Mouse (Mus musculus): ENCODE data around the gene Tuba1b. TPM values are rescaled to one million over a fixed set of nuclear protein-coding genes. Genes with fewer than 3 reads are reported as not detected.

The Tuba1b gene
- polyA plus RNA-seq, 1 experiment from 2014 or later, result 1,223 TPM

DNA sequence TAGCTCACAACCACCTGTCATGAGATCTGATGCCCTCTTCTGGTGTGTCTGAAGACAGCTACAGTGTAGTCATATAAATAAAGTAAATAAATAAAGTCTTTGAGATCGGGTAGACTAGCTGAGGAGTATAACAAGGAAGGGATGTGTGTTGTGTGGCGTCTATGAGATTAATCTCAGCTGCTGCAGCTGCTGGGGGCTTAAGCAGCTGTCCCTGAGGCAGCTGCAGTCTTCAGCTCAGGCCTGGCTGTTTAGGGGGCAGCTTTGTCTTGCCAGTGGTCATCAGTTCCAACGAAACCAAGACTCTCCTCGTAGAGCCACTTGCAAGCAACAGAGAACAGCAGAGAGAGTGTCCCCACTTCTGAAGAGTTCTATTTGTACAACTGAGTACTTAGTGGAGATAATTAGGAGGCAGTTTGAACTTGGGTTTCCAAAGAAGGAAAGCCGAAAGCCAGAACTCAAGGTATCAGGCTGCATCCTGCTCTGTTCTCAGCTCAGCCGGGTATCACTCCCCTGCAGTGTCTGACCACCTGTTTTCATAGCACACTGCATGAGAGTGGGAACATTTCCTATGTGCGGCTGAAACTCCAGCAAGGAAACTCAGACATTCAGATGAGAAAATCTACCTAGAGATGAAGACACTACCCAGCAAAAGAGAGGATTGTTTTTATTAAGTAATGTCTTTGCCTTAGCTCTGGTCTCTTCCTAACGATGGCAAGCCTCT, 47.5 kb downstream of the Tuba1b start:
- DNase-seq (ENCODE audit: low spot score) (no peak), ATAC-seq (ENCODE audit: low FRiP score) (no peak)
- Histone ChIP-seq H3K27ac (no peak overlapping the region), H3K36me3 (replicated peaks; ENCODE audit: control insufficient read depth, insufficient read depth) (no peaks in the 10 kb centered on the region), H3K4me1 (replicated peaks; ENCODE audit: control insufficient read depth, insufficient read depth, low read length) (no peaks in the 10 kb centered on the region), H3K4me3 (replicated peaks; ENCODE audit: low read length) (no peak overlapping the region), H3K9me3 (ENCODE audit: control insufficient read depth, low read length) (no peaks in the 10 kb centered on the region), H3K27me3 (ENCODE audit: control insufficient read depth, insufficient read depth, low read length) (peaks cover 7% of the 10 kb centered on the region; the same call in 1 of the 2 replicates), H3K9ac (no peak overlapping the region), H3K4me2 (replicated peaks) (no peak overlapping the region)
- 72% methylated on average over 8 of the region's 8 CpGs for WGBS

DNA sequence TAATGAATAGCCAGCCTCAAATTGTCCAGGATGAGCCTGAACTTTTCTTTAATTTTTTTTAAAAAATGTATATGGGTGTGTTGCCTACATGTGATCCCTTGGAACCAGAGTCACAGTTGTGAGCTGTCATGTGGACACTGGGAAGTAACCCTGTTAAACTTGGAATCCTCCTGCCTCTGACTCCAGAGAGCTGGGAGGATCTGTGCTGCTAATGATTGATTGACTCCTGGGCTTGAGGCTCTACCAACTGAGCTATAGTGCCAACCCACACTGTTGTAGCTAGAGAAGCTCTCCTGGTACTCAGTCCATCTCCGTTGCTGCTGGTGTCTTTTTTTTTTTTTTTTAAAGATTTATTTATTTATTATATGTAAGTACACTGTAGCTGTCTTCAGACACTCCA, 50.3 kb downstream of the Tuba1b start:
- H3K27ac ChIP-seq, result no peak overlapping the region
- H3K4me2 ChIP-seq (replicated peaks), result no peak overlapping the region
- H3K27me3 ChIP-seq (ENCODE audit: control insufficient read depth, insufficient read depth, low read length), result no peaks in the 10 kb centered on the region
- WGBS, result 87% methylated on average over 1 of the region's 1 CpGs
- DNase-seq (ENCODE audit: low spot score), result no peak
- H3K9ac ChIP-seq, result no peak overlapping the region
- H3K36me3 ChIP-seq (replicated peaks; ENCODE audit: control insufficient read depth, insufficient read depth), result no peaks in the 10 kb centered on the region
- H3K4me3 ChIP-seq (replicated peaks; ENCODE audit: low read length), result no peak overlapping the region
- peaks cover 10% of the 10 kb centered on the region for H3K4me1 ChIP-seq (replicated peaks; ENCODE audit: control insufficient read depth, insufficient read depth, low read length)
- no peaks in the 10 kb centered on the region for H3K9me3 ChIP-seq (ENCODE audit: control insufficient read depth, low read length)
- no peak for ATAC-seq (ENCODE audit: low FRiP score)

DNA sequence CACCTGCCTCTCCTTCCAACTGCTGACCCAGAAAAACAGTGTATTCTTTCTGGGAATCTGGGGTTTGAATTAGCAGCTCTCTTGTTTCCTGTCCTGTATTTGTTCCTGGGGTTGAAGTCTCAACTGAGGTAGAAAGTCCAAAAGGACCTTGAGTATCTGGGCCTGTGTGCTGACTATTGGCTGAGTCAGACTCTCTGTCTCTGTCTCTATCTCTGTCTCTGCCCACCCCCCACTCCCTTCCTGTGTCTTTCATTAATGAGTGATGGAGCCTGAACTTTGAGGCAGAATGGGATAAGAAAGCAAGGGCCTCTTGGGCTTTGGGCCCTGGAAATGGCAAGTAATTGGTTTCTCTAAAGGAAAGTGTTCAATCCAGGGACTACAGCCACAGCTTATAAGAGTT, 50.7 kb downstream of the Tuba1b start:
- no peaks in the 10 kb centered on the region for H3K9me3 ChIP-seq (ENCODE audit: control insufficient read depth, low read length)
- no peaks in the 10 kb centered on the region for H3K36me3 ChIP-seq (replicated peaks; ENCODE audit: control insufficient read depth, insufficient read depth)
- ATAC-seq (ENCODE audit: low FRiP score) (no peak), DNase-seq (ENCODE audit: low spot score) (no peak)
- H3K4me3 ChIP-seq (replicated peaks; ENCODE audit: low read length), result no peak overlapping the region
- H3K4me1 ChIP-seq (replicated peaks; ENCODE audit: control insufficient read depth, insufficient read depth, low read length), result peaks cover 10% of the 10 kb centered on the region
- no peak overlapping the region for H3K9ac ChIP-seq
- no peaks in the 10 kb centered on the region for H3K27me3 ChIP-seq (ENCODE audit: control insufficient read depth, insufficient read depth, low read length)
- no peak overlapping the region for H3K27ac ChIP-seq
- no peak overlapping the region for H3K4me2 ChIP-seq (replicated peaks)

DNA sequence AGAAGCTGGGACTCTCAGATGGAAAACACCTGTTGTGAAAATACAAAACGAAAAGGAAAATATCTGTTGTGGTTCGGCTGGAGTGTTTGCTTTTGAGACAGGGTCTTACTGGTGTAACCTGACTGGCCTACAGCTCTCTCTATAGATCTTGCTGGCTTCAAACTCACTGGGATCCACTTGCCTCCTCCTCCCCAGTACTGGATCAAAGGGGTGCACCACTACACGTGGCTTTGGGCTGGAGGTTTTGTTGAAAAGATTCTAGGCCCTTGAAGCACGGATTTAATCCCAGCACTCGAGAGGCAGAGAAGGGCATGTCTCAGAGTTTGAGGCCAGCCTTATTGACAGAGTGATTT, 52.7 kb downstream of the Tuba1b start:
- 9% methylated on average over 5 of the region's 5 CpGs for WGBS

More for the DNA sequence above, 52.7 kb downstream of the Tuba1b start:
- Histone ChIP-seq H3K4me1 (replicated peaks; ENCODE audit: control insufficient read depth, insufficient read depth, low read length) (peaks cover 10% of the 10 kb centered on the region), H3K27ac (no peak overlapping the region), H3K36me3 (replicated peaks; ENCODE audit: control insufficient read depth, insufficient read depth) (peaks cover 7% of the 10 kb centered on the region; the same call in 1 of the 2 replicates), H3K9ac (no peak overlapping the region), H3K27me3 (ENCODE audit: control insufficient read depth, insufficient read depth, low read length) (no peaks in the 10 kb centered on the region), H3K4me2 (replicated peaks) (peak overlapping the region; percentile 55), H3K9me3 (ENCODE audit: control insufficient read depth, low read length) (no peaks in the 10 kb centered on the region), H3K4me3 (replicated peaks; ENCODE audit: low read length) (peak overlapping the region; percentile 52; the same call in 1 of the 2 replicates)
- ATAC-seq (ENCODE audit: low FRiP score), result peak; percentile 24; the same call in 1 of the 2 replicates
- no peak for DNase-seq (ENCODE audit: low spot score)

Other genes with a start within 250 kb of the Tuba1b start
- gene Ccdc65, start 226.4 kb downstream of the Tuba1b start, polyA plus RNA-seq (2014; fragmentation: Nextera tagmentation; extraction: Ambion mirVana), result 5.6 and 6.6 TPM in 2 replicates
- 6.4 and 7.2 TPM in 2 replicates for gene Fkbp11, start 206.4 kb downstream of the Tuba1b start, polyA plus RNA-seq (2014; fragmentation: Nextera tagmentation; extraction: Ambion mirVana)
- 77.2 and 84.7 TPM in 2 replicates for gene Arf3, start 171.4 kb downstream of the Tuba1b start, polyA plus RNA-seq (2014; fragmentation: Nextera tagmentation; extraction: Ambion mirVana)
- gene Wnt10b, start 156.4 kb downstream of the Tuba1b start, polyA plus RNA-seq (2014; fragmentation: Nextera tagmentation; extraction: Ambion mirVana), result not detected in 2 replicates
- 1.9 and 2.1 TPM in 2 replicates for gene Wnt1, start 144.7 kb downstream of the Tuba1b start, polyA plus RNA-seq (2014; fragmentation: Nextera tagmentation; extraction: Ambion mirVana)
- gene Ddn, start 125.1 kb downstream of the Tuba1b start, polyA plus RNA-seq (2014; fragmentation: Nextera tagmentation; extraction: Ambion mirVana), result 0.59 and 0.64 TPM in 2 replicates
- 59.0 and 65.3 TPM in 2 replicates for gene Prkag1, start 103.0 kb downstream of the Tuba1b start, polyA plus RNA-seq (2014; fragmentation: Nextera tagmentation; extraction: Ambion mirVana)
- gene Kmt2d, start 63.4 kb downstream of the Tuba1b start, polyA plus RNA-seq (2014; fragmentation: Nextera tagmentation; extraction: Ambion mirVana), result 12.9 and 14.9 TPM in 2 replicates
- gene Rhebl1, start 40.0 kb downstream of the Tuba1b start, polyA plus RNA-seq (2014; fragmentation: Nextera tagmentation; extraction: Ambion mirVana), result 19.4 and 19.8 TPM in 2 replicates
- gene Dhh, start 36.0 kb downstream of the Tuba1b start, polyA plus RNA-seq (2014; fragmentation: Nextera tagmentation; extraction: Ambion mirVana), result 1.1 and 1.4 TPM in 2 replicates
- gene Lmbr1l, start 16.3 kb downstream of the Tuba1b start, polyA plus RNA-seq (2014; fragmentation: Nextera tagmentation; extraction: Ambion mirVana), result 6.4 and 8.1 TPM in 2 replicates
- gene Gm49450, start 19.0 kb upstream of the Tuba1b start, polyA plus RNA-seq (2014; fragmentation: Nextera tagmentation; extraction: Ambion mirVana), result not detected in 2 replicates
- 14,408 and 15,410 TPM in 2 replicates for gene Tuba1a, start 19.1 kb upstream of the Tuba1b start, polyA plus RNA-seq (2014; fragmentation: Nextera tagmentation; extraction: Ambion mirVana)
- 21.7 and 24.2 TPM in 2 replicates for gene Tuba1c, start 95.3 kb upstream of the Tuba1b start, polyA plus RNA-seq (2014; fragmentation: Nextera tagmentation; extraction: Ambion mirVana)
- gene Prph, start 120.6 kb upstream of the Tuba1b start, polyA plus RNA-seq (2014; fragmentation: Nextera tagmentation; extraction: Ambion mirVana), result 77.9 and 79.5 TPM in 2 replicates
- gene Troap, start 140.0 kb upstream of the Tuba1b start, polyA plus RNA-seq (2014; fragmentation: Nextera tagmentation; extraction: Ambion mirVana), result 3.7 and 4.0 TPM in 2 replicates
- gene C1ql4, start 153.3 kb upstream of the Tuba1b start, polyA plus RNA-seq (2014; fragmentation: Nextera tagmentation; extraction: Ambion mirVana), result 4.7 and 6.6 TPM in 2 replicates
- gene Dnajc22, start 158.6 kb upstream of the Tuba1b start, polyA plus RNA-seq (2014; fragmentation: Nextera tagmentation; extraction: Ambion mirVana), result 0.52 and 1.0 TPM in 2 replicates
- 33.7 and 33.8 TPM in 2 replicates for gene Spats2, start 191.4 kb upstream of the Tuba1b start, polyA plus RNA-seq (2014; fragmentation: Nextera tagmentation; extraction: Ambion mirVana)